Mouse (Mus musculus): ENCODE measurements at regions not wholly inside any gene's neighbourhood (a gene's known extent, or its start where the extent isn't known, plus 50 kb on each side); places are given as distances from the start of the nearest gene placed in this dataset.

- DNase-seq, result no peak
Measured at GRCm38 (mm10) chr17:47317651-47318050, 51.0 kb upstream of the Mrps10 start.

GRCm38 (mm10) chr17:47313162-47313561 lies 55.5 kb upstream of the Mrps10 start:
- no peak for DNase-seq

GRCm38 (mm10) chr17:47311272-47311671 lies 57.4 kb upstream of the Mrps10 start:
- peak; percentile 41 to 66 for DNase-seq

- DNase-seq, result no peak
Measured at GRCm38 (mm10) chr17:47306027-47306761, 62.5 kb upstream of the Mrps10 start.

GRCm38 (mm10) chr17:47304463-47305199 lies 64.1 kb upstream of the Mrps10 start:
- peak in 1 of 2 experiments; percentile 22 for DNase-seq

- no peak for DNase-seq
Measured at GRCm38 (mm10) chr17:47303600-47303999, 65.1 kb upstream of the Mrps10 start.

- DNase-seq, result no peak
Measured at GRCm38 (mm10) chr17:47298396-47298919, 70.2 kb upstream of the Mrps10 start.

- DNase-seq, result peak in 1 of 2 experiments; percentile 47
Measured at GRCm38 (mm10) chr17:47297965-47298364, 70.7 kb upstream of the Mrps10 start.

- no peak for DNase-seq
Measured at GRCm38 (mm10) chr17:47296709-47297450, 71.8 kb upstream of the Mrps10 start.

- DNase-seq, result peak; percentile 62 to 67
Measured at GRCm38 (mm10) chr17:47295315-47296011, 73.2 kb upstream of the Mrps10 start.

GRCm38 (mm10) chr17:47294091-47294534 lies 74.6 kb upstream of the Mrps10 start:
- peak; percentile 51 to 56 for DNase-seq

GRCm38 (mm10) chr17:47293178-47293577 lies 75.5 kb upstream of the Mrps10 start:
- DNase-seq, result no peak

GRCm38 (mm10) chr17:47291558-47291957 lies 77.1 kb upstream of the Mrps10 start:
- DNase-seq, result no peak

- no peak for DNase-seq
Measured at GRCm38 (mm10) chr17:47285616-47286015, 83.1 kb upstream of the Mrps10 start.

GRCm38 (mm10) chr17:47284236-47284635 lies 84.5 kb upstream of the Mrps10 start:
- peak; percentile 43 to 76 for DNase-seq

- peak; percentile 50 to 69 for DNase-seq
Measured at GRCm38 (mm10) chr17:47283158-47283557, 85.5 kb upstream of the Mrps10 start.

GRCm38 (mm10) chr17:47282476-47282875 lies 86.2 kb upstream of the Mrps10 start:
- DNase-seq, result peak; percentile 65 to 79

GRCm38 (mm10) chr17:47277890-47278289 lies 90.8 kb upstream of the Mrps10 start:
- DNase-seq, result no peak

GRCm38 (mm10) chr17:47276639-47277038 lies 92.0 kb upstream of the Mrps10 start:
- no peak for DNase-seq

- DNase-seq, result peak; percentile 47 to 56
Measured at GRCm38 (mm10) chr17:47275796-47276311, 92.8 kb upstream of the Mrps10 start.

GRCm38 (mm10) chr17:47273309-47273708 lies 95.4 kb upstream of the Mrps10 start:
- no peak for DNase-seq

Data from lung, postnatal 4 days (tissue).